Mouse (Mus musculus): Measurements from ENCODE around the gene Htr6. TPM values are rescaled to one million over a fixed set of nuclear protein-coding genes. Genes with fewer than 3 reads are reported as not detected.

Gene Htr6
- not detected for polyA plus RNA-seq (2014; fragmentation: Illumina TruSeq; extraction: RNeasy Lipid Tissue Mini Kit (QIAGEN cat#74804); ENCODE audit: low read depth, low replicate concordance)

DNA sequence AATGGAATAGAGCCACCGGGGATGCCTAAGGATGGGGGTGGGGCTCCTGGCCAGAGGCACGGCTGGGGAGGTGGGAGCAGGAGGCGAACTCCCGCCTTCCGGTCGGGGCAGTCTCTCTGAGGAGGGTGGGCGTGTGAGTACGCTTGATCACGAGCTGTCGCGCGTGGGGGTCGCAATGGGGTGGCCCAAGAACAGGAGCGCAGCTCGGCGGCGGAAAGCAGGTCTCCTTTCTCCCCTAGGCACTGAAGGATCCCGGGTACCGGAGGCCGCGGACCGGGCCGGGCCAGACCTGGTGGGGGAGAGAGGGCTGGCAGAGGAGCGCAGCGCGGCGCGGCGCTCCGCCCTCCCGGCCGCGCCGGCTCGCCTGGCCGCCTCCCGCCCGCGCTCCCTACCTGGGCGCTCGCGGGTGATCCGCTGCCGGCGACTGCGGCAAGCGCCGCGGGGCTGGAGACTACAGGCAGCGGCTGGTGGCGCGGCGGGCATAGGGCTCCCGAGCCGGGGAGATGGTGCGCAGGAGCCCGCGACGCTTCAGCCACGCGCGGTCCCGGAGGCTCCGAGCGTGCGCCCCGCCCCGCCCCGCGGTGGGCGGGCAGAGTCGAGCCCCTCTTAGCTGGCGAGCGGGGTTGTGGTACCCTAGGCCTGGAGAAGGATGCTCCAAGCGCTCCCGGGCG is at the start of gene Htr6:
Gene Htr6 (minus strand): TSS at position 530 of the 671 bp plus-strand sequence.

GRCm38 (mm10) chr4:139092356-139093195 is 17.2 kb upstream of the Htr6 start, which contains the start of gene Nbl1:
Gene Nbl1 (minus strand): TSS chr4:139092993.

Other genes with a start within 250 kb of the Htr6 start
- 12.1 TPM for gene Pla2g5, start 212.1 kb downstream of the Htr6 start, polyA plus RNA-seq (2014; fragmentation: Illumina TruSeq; extraction: RNeasy Lipid Tissue Mini Kit (QIAGEN cat#74804); ENCODE audit: low read depth, low replicate concordance)
- not detected for gene Gm13030, start 201.6 kb downstream of the Htr6 start, polyA plus RNA-seq (2014; fragmentation: Illumina TruSeq; extraction: RNeasy Lipid Tissue Mini Kit (QIAGEN cat#74804); ENCODE audit: low read depth, low replicate concordance)
- gene Pla2g2e, start 197.6 kb downstream of the Htr6 start, polyA plus RNA-seq (2014; fragmentation: Illumina TruSeq; extraction: RNeasy Lipid Tissue Mini Kit (QIAGEN cat#74804); ENCODE audit: low read depth, low replicate concordance), result not detected
- 3.4 TPM for gene Otud3, start 161.6 kb downstream of the Htr6 start, polyA plus RNA-seq (2014; fragmentation: Illumina TruSeq; extraction: RNeasy Lipid Tissue Mini Kit (QIAGEN cat#74804); ENCODE audit: low read depth, low replicate concordance)
- gene Rnf186, start 108.5 kb downstream of the Htr6 start, polyA plus RNA-seq (2014; fragmentation: Illumina TruSeq; extraction: RNeasy Lipid Tissue Mini Kit (QIAGEN cat#74804); ENCODE audit: low read depth, low replicate concordance), result 10.6 TPM
- gene Tmco4, start 102.7 kb downstream of the Htr6 start, polyA plus RNA-seq (2014; fragmentation: Illumina TruSeq; extraction: RNeasy Lipid Tissue Mini Kit (QIAGEN cat#74804); ENCODE audit: low read depth, low replicate concordance), result 8.0 TPM
- 2.8 TPM for gene Nbl1, start 17.4 kb upstream of the Htr6 start, polyA plus RNA-seq (2014; fragmentation: Illumina TruSeq; extraction: RNeasy Lipid Tissue Mini Kit (QIAGEN cat#74804); ENCODE audit: low read depth, low replicate concordance)
- 206 TPM for gene Minos1, start 55.5 kb upstream of the Htr6 start, polyA plus RNA-seq (2014; fragmentation: Illumina TruSeq; extraction: RNeasy Lipid Tissue Mini Kit (QIAGEN cat#74804); ENCODE audit: low read depth, low replicate concordance)
- 64.9 TPM for gene Capzb, start 117.3 kb upstream of the Htr6 start, polyA plus RNA-seq (2014; fragmentation: Illumina TruSeq; extraction: RNeasy Lipid Tissue Mini Kit (QIAGEN cat#74804); ENCODE audit: low read depth, low replicate concordance)
- 2.0 TPM for gene Pqlc2, start 235.1 kb upstream of the Htr6 start, polyA plus RNA-seq (2014; fragmentation: Illumina TruSeq; extraction: RNeasy Lipid Tissue Mini Kit (QIAGEN cat#74804); ENCODE audit: low read depth, low replicate concordance)
- 1.3 TPM for gene Akr7a5, start 235.2 kb upstream of the Htr6 start, polyA plus RNA-seq (2014; fragmentation: Illumina TruSeq; extraction: RNeasy Lipid Tissue Mini Kit (QIAGEN cat#74804); ENCODE audit: low read depth, low replicate concordance)